Mouse (Mus musculus) limb, embryonic 14.5 days (tissue): ENCODE measurements around the gene Zfp146. TPM values are rescaled to one million over a fixed set of nuclear protein-coding genes. Genes with fewer than 3 reads are reported as not detected.
A peak's percentile ranks its signal among the peaks of the same experiment; 100 is the strongest.

Experiments used
- ATAC-seq: fragments of 200-750 bp; cut with Nextera tagmentation; 2 replicates; pipeline ENCODE4 v1.8.0; 2017; ENCODE audit warnings: low read depth, moderate number of reproducible peaks, moderate TSS enrichment; ENCODE audit not compliant: low FRiP score
- DNase-seq: peaks from one replicate; pipeline ENCODE4 v3.0.0-alpha.2; 2015; ENCODE audit warnings: low spot score
- H3K27ac ChIP-seq: fragments of 300-500 bp; sonication (generic); replicated peaks from 2 replicates; pipeline ENCODE4 v1.5.1; 2014; ENCODE audit warnings: low read depth, mild to moderate bottlenecking, low read length, moderate library complexity, mixed read lengths
- H3K27me3 ChIP-seq: fragments of 300-500 bp; sonication (generic); 2 replicates; pipeline ENCODE4 v1.6.1; 2014; ENCODE audit warnings: low read length, mixed read lengths; ENCODE audit not compliant: control insufficient read depth, insufficient read depth
- H3K36me3 ChIP-seq: fragments of 300-500 bp; sonication (generic); 2 replicates; pipeline ENCODE4 v1.6.1; 2014; ENCODE audit warnings: mild to moderate bottlenecking, low read length, moderate library complexity, mixed read lengths; ENCODE audit not compliant: control insufficient read depth, insufficient read depth
- H3K4me1 ChIP-seq: fragments of 300-500 bp; sonication (generic); 2 replicates; pipeline ENCODE4 v1.6.1; 2014; ENCODE audit warnings: antibody characterized with exemption, low read length, mixed read lengths; ENCODE audit not compliant: control insufficient read depth, insufficient read depth
- H3K4me2 ChIP-seq: fragments of 300-500 bp; sonication (generic); replicated peaks from 2 replicates; pipeline ENCODE4 v1.6.1; 2014; ENCODE audit warnings: low read depth, mild to moderate bottlenecking, low read length, moderate library complexity; ENCODE audit not compliant: severe bottlenecking
- H3K4me3 ChIP-seq: fragments of 300-500 bp; sonication (generic); replicated peaks from 2 replicates; pipeline ENCODE4 v1.5.1; 2014; ENCODE audit warnings: low read length
- H3K9ac ChIP-seq: fragments of 300-500 bp; sonication (generic); 2 replicates; pipeline ENCODE4 v1.6.1; 2014; ENCODE audit warnings: mild to moderate bottlenecking, low read depth, low read length, moderate library complexity; ENCODE audit not compliant: severe bottlenecking
- H3K9me3 ChIP-seq: fragments of 300-500 bp; sonication (generic); 2 replicates; pipeline ENCODE4 v1.6.1; 2016; ENCODE audit warnings: low read length; ENCODE audit not compliant: control insufficient read depth
- POLR2A ChIP-seq: fragments of 200-500 bp; IDR thresholded peaks from 2 replicates; pipeline ENCODE4 v1.8.0; 2012; ENCODE audit warnings: inconsistent platforms, mild to moderate bottlenecking, moderate library complexity, borderline replicate concordance; ENCODE audit not compliant: insufficient read depth, insufficient read length; ENCODE audit errors: extremely low read depth
- WGBS: fragments of 180-500 bp; shearing (Covaris S2); extraction: QIAGEN DNeasy Blood & Tissue Kit; methylation state at CpG from one replicate; pipeline ENCODE4 v1.1.7; 2014; 5-methylcytosine and 5-hydroxymethylcytosine counted together
- polyA plus RNA-seq, 2 experiments: library from polyadenylated mRNA; depleted of rRNA in 1 of 2; stranded (reverse) in 1 of 2; unstranded in 1 of 2; fragments of >200 nt; fragmentation: Nextera tagmentation in 1 of 2; extraction: Ambion mirVana in 1 of 2; gene quantifications; 2 replicates each; pipeline versions ENCODE4 v1.2.1 to v1.2.3; 2012 to 2014

Gene Zfp146
- polyA plus RNA-seq, 2 experiments: 19.9 to 93.4 TPM

GRCm38 (mm10) chr7:30181308-30181707 is 11.8 kb upstream of the Zfp146 start:
- no peak overlapping the region for H3K4me2 ChIP-seq
- H3K27me3 ChIP-seq: no peaks in the 10 kb centered on the region
- TF ChIP-seq POLR2A: no peak
- no peak for ATAC-seq
- H3K27ac ChIP-seq: no peak overlapping the region
- H3K4me3 ChIP-seq: no peak overlapping the region
- 6% methylated on average over 4 of the region's 4 CpGs for WGBS
- peak; percentile 88 for DNase-seq
- no peak overlapping the region for H3K9ac ChIP-seq
- H3K9me3 ChIP-seq: no peaks in the 10 kb centered on the region
- peaks cover 35% of the 10 kb centered on the region for H3K36me3 ChIP-seq
- H3K4me1 ChIP-seq: peaks cover 5% of the 10 kb centered on the region; the same call in 1 of the 2 replicates

- Histone ChIP-seq H3K9ac (no peak overlapping the region), H3K36me3 (peaks cover 29% of the 10 kb centered on the region), H3K4me2 (no peak overlapping the region), H3K4me1 (no peaks in the 10 kb centered on the region), H3K9me3 (no peaks in the 10 kb centered on the region), H3K27me3 (no peaks in the 10 kb centered on the region), H3K27ac (no peak overlapping the region), H3K4me3 (no peak overlapping the region)
- DNase-seq (no peak), ATAC-seq (no peak)
- WGBS: 88% methylated on average over 11 of the region's 11 CpGs
- TF ChIP-seq POLR2A: no peak
Observed at GRCm38 (mm10) chr7:30178256-30178655, 8.7 kb upstream of the Zfp146 start.

DNA sequence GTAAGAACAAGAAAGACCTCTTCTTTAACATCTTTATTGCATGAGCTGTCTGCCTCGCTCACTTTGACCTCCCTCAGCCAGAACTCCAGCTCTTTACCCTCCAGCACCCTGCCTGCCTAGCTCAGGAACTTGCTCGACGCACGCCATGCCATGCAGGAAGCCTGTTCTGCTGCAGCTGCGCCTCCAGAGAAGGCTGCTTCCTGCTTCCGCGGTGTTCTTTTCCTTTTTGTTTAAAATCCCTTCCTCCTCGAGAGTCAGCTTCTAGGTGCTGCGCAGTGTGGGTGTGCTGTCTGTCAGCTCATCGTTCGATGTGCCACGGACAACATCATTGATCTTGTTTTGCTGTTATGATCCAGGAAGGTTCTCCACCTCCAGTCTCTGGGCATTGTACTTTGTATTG is 6.9 kb upstream of the Zfp146 start:
- 86% methylated on average over 12 of the region's 12 CpGs for WGBS
- no peaks in the 10 kb centered on the region for H3K4me1 ChIP-seq
- no peaks in the 10 kb centered on the region for H3K9me3 ChIP-seq
- no peak overlapping the region for H3K27ac ChIP-seq
- H3K27me3 ChIP-seq: no peaks in the 10 kb centered on the region
- H3K4me3 ChIP-seq: no peak overlapping the region
- no peak overlapping the region for H3K9ac ChIP-seq
- DNase-seq (no peak), ATAC-seq (no peak)
- H3K4me2 ChIP-seq: no peak overlapping the region
- H3K36me3 ChIP-seq: peaks cover 29% of the 10 kb centered on the region
- no peak for TF ChIP-seq POLR2A

DNA sequence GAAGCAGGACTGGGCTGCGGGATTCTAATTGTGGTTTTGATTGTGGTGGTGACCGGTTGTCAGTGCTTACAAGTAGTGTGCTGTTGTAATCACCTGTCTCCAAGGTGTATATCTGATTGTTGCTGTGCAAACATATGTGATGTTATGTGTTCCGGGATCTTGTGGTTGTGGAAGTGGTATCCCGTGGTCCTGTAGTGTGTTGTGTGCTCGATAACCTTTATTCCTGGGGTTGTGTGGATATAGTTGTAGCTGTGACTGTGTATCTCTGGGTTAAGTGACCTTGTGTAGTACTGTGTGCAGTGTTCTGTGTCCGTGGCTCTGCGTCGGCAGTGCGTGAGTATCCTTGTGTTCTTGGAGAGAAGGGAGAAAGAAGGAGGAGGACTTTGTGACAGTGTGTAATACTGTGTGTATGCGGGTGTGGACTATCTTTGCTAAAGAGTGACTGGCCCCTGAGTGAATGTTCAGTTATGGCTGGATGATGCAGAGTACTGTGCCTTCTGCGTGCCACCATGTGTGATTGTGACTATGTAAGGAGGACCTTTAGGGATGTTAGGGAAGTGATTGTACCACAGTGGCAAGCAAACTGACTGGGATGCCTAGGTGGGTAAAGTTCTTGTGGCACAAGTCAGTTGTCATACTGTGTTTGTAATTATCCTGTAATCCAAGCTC is 867 bp upstream of the Zfp146 start:
- ATAC-seq (no peak), DNase-seq (no peak)
- no peak for TF ChIP-seq POLR2A
- H3K27ac ChIP-seq: peak overlapping the region; percentile 94; the same call in 1 of the 2 replicates
- peak overlapping the region; percentile 74 for H3K4me3 ChIP-seq
- WGBS: 23% methylated on average over 11 of the region's 11 CpGs
- no peaks in the 10 kb centered on the region for H3K27me3 ChIP-seq
- peaks cover 10% of the 10 kb centered on the region for H3K4me1 ChIP-seq
- peaks cover 19% of the 10 kb centered on the region for H3K36me3 ChIP-seq
- H3K9ac ChIP-seq: peak overlapping the region; percentile 92
- H3K4me2 ChIP-seq: peak overlapping the region; percentile 67
- H3K9me3 ChIP-seq: peaks cover 24% of the 10 kb centered on the region

DNA sequence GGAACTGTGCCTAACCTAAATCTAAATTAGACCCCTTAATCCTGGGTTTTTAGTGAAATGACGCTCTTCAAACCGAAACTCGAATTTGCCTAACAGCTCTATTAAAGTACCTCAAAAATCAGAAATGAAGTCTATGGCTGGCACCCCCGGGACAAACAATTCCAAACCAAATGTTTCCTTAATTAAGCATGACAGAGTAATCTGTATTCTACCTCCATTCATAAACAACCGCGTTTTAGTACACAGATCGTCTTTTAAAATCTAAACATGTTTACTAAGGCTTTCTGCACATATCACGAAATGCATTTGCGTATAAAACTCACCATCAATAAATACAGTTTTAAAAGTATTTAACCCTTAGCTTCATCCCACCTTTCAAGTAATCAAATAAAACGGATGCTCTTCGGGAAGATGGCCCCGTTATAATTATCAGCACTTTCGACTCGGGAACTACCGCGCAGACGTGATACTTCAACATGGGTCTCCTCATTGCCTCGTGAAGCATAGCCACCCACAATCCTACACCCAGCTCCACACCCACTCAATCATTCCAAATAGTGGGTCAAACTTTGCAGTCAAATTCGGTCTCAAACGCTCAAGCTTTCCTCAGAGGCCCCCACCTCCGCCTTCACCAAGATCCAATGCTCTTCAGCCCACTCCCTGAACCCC is 502 bp downstream of the Zfp146 start:
- Histone ChIP-seq H3K4me3 (peak overlapping the region; percentile 74), H3K27ac (peak overlapping the region; percentile 94), H3K4me2 (peak overlapping the region; percentile 67), H3K9ac (peak overlapping the region; percentile 92), H3K27me3 (no peaks in the 10 kb centered on the region), H3K9me3 (peaks cover 37% of the 10 kb centered on the region), H3K36me3 (peaks cover 29% of the 10 kb centered on the region), H3K4me1 (peaks cover 10% of the 10 kb centered on the region)
- 3% methylated on average over 21 of the region's 21 CpGs for WGBS
- no peak for TF ChIP-seq POLR2A
- peak; percentile 18 for ATAC-seq
- DNase-seq: peak; percentile 58
